Mouse (Mus musculus) hindbrain, postnatal 0 days (tissue): Measurements from ENCODE around the gene Foxp1. TPM values are rescaled to one million over a fixed set of nuclear protein-coding genes. Genes with fewer than 3 reads are reported as not detected.

Experiments used
- ATAC-seq: fragments of 200-750 bp; cut with Nextera tagmentation; 2 replicates; pipeline ENCODE4 v1.8.0; 2017; ENCODE audit warnings: mild to moderate bottlenecking, moderate TSS enrichment, moderate library complexity
- DNase-seq: peaks from one replicate; pipeline ENCODE4 v3.0.0-alpha.2; 2015; ENCODE audit warnings: low spot score
- H3K27ac ChIP-seq: fragments of 300-500 bp; sonication (generic); 2 replicates; pipeline ENCODE4 v1.5.1; 2014; ENCODE audit warnings: mild to moderate bottlenecking
- H3K27me3 ChIP-seq: fragments of 300-500 bp; sonication (generic); 2 replicates; pipeline ENCODE4 v1.6.1; 2014; ENCODE audit warnings: low read length, mixed read lengths; ENCODE audit not compliant: insufficient read depth
- H3K36me3 ChIP-seq: fragments of 300-500 bp; sonication (generic); 2 replicates; pipeline ENCODE4 v1.6.1; 2014; ENCODE audit warnings: low read length, mixed read lengths; ENCODE audit not compliant: insufficient read depth
- H3K4me1 ChIP-seq: fragments of 300-500 bp; sonication (generic); 2 replicates; pipeline ENCODE4 v1.6.1; 2014; ENCODE audit warnings: antibody characterized with exemption, low read length, mixed read lengths; ENCODE audit not compliant: insufficient read depth
- H3K4me2 ChIP-seq: fragments of 300-500 bp; sonication (generic); 2 replicates; pipeline ENCODE4 v1.6.1; 2014; ENCODE audit warnings: low read depth, mild to moderate bottlenecking, low read length, moderate library complexity, mixed read lengths
- H3K4me3 ChIP-seq: fragments of 300-500 bp; sonication (generic); 2 replicates; pipeline ENCODE4 v1.5.1; 2014; ENCODE audit warnings: low read length
- H3K9ac ChIP-seq: fragments of 300-500 bp; sonication (generic); replicated peaks from 2 replicates; pipeline ENCODE4 v1.6.1; 2014; ENCODE audit warnings: mild to moderate bottlenecking, low read length, moderate library complexity, mixed read lengths
- H3K9me3 ChIP-seq: fragments of 300-500 bp; sonication (generic); 2 replicates; pipeline ENCODE4 v1.6.1; 2016; ENCODE audit warnings: low read length, mixed read lengths
- CTCF ChIP-seq: IDR thresholded peaks from 2 replicates; pipeline ENCODE4 v1.5.1; 2016; ENCODE audit warnings: antibody characterized with exemption, control low read depth, low read depth
- WGBS: fragments of 180-500 bp; shearing (Covaris S2); extraction: QIAGEN DNeasy Blood & Tissue Kit; methylation state at CpG from one replicate; pipeline ENCODE4 v1.1.7; 2014; 5-methylcytosine and 5-hydroxymethylcytosine counted together
- polyA plus RNA-seq: library from polyadenylated mRNA; unstranded; fragments of >200 nt; fragmentation: Nextera tagmentation; extraction: Ambion mirVana; gene quantifications from 2 replicates; pipeline ENCODE4 v1.2.1, GENCODE M21; 2015
- total RNA-seq: library from RNA; depleted of rRNA; stranded (reverse); fragments of >200 nt; gene quantifications from 2 replicates; pipeline ENCODE4 v1.2.3, GENCODE M21; 2014

Gene Foxp1
- total and polyA plus RNA-seq, 2 experiments from 2014 or later = 53.6 to 54.8 TPM

DNA sequence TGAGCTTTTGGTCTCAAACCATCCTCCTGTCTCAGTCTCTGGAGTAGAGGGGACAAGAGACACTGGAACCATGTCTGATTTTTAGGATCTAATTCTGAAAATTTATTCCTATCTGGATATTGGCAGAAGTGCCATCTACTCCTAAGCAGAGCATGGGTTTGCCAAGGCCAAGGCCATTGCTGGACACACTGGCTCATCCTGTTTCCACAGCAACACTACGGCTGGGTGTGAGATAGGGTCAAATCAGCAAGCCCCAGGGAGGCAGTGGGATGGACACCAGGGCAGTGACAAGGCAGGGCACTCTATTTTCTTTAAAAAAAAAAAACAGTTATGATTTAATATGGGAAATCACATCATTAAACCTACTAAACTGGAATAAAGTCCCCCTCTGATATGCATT, 405.1 kb downstream of the Foxp1 start:
- Histone ChIP-seq H3K4me1 (no peaks in the 10 kb centered on the region), H3K9me3 (no peaks in the 10 kb centered on the region), H3K36me3 (no peaks in the 10 kb centered on the region), H3K4me2 (no peak overlapping the region), H3K27ac (no peak overlapping the region), H3K27me3 (no peaks in the 10 kb centered on the region), H3K4me3 (no peak overlapping the region), H3K9ac (no peak overlapping the region)
- 84% methylated on average over 1 of the region's 1 CpGs for WGBS
- no peak for DNase-seq
- ATAC-seq = no peak
- no peak for TF ChIP-seq CTCF

DNA sequence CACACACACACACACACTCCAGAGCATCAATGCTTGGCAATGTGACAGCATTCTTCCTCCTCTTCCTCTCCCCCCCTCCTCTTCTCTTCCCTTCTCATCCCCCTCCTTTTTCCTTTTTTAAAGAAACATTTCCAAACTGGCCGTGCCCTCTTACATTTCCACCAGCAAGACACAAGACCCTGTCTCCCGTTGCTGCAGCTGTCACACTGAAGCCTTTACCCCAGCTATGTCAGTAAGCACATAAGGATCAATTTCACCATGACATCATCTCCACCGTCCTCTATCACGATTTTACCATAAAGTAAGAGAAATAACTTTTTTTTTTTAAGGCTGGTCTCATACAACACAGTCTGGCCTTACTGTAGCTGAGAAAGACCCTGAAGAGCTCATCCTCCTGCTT, 410.7 kb downstream of the Foxp1 start:
- Histone ChIP-seq H3K27ac (no peak overlapping the region), H3K4me3 (no peak overlapping the region), H3K27me3 (no peaks in the 10 kb centered on the region), H3K9ac (no peak overlapping the region), H3K4me1 (no peaks in the 10 kb centered on the region), H3K9me3 (no peaks in the 10 kb centered on the region), H3K4me2 (no peak overlapping the region), H3K36me3 (no peaks in the 10 kb centered on the region)
- DNase-seq = no peak
- TF ChIP-seq CTCF = no peak
- WGBS = 77% methylated on average over 4 of the region's 4 CpGs
- ATAC-seq = no peak

GRCm38 (mm10) chr6:99108417-99108816, 414.1 kb downstream of the Foxp1 start:
- WGBS = 70% methylated on average over 4 of the region's 4 CpGs
- no peak for TF ChIP-seq CTCF
- no peak overlapping the region for H3K27ac ChIP-seq
- H3K9ac ChIP-seq = no peak overlapping the region
- no peaks in the 10 kb centered on the region for H3K4me1 ChIP-seq
- ATAC-seq = no peak
- no peak for DNase-seq
- H3K27me3 ChIP-seq = no peaks in the 10 kb centered on the region
- H3K4me3 ChIP-seq = no peak overlapping the region
- no peak overlapping the region for H3K4me2 ChIP-seq
- H3K9me3 ChIP-seq = no peaks in the 10 kb centered on the region
- no peaks in the 10 kb centered on the region for H3K36me3 ChIP-seq

- H3K4me2 ChIP-seq = no peak overlapping the region
- no peak overlapping the region for H3K4me3 ChIP-seq
- H3K27me3 ChIP-seq = no peaks in the 10 kb centered on the region
- H3K4me1 ChIP-seq = no peaks in the 10 kb centered on the region
- WGBS = 93% methylated on average over 6 of the region's 6 CpGs
- no peaks in the 10 kb centered on the region for H3K9me3 ChIP-seq
- no peaks in the 10 kb centered on the region for H3K36me3 ChIP-seq
- TF ChIP-seq CTCF = no peak
- H3K9ac ChIP-seq = no peak overlapping the region
- DNase-seq = no peak
- no peak overlapping the region for H3K27ac ChIP-seq
- no peak for ATAC-seq
Measured at GRCm38 (mm10) chr6:99107674-99108073, 414.8 kb downstream of the Foxp1 start.

DNA sequence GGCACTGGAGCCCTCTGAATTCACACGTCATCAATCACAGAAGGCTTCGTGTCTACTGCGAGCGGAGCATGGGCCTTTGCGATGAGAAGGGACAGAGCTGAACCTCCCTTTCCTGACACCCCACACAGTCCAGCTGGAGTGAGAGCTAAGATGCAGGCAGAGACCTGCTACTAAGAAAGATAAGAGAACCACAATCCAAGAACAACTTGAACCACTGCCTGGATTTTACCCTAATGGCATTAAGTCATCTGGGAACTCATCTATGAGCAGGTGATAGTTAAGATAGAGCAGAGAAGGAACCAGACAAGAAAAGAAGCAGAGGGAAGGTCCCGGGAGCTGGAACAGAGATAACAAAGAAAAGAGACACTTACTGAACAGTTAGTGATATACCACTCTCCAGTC, 415.4 kb downstream of the Foxp1 start:
- Histone ChIP-seq H3K27ac (no peak overlapping the region), H3K4me1 (no peaks in the 10 kb centered on the region), H3K9me3 (no peaks in the 10 kb centered on the region), H3K36me3 (no peaks in the 10 kb centered on the region), H3K4me3 (no peak overlapping the region), H3K27me3 (no peaks in the 10 kb centered on the region), H3K4me2 (no peak overlapping the region), H3K9ac (no peak overlapping the region)
- no peak for TF ChIP-seq CTCF
- no peak for DNase-seq
- 89% methylated on average over 6 of the region's 6 CpGs for WGBS
- ATAC-seq = no peak

DNA sequence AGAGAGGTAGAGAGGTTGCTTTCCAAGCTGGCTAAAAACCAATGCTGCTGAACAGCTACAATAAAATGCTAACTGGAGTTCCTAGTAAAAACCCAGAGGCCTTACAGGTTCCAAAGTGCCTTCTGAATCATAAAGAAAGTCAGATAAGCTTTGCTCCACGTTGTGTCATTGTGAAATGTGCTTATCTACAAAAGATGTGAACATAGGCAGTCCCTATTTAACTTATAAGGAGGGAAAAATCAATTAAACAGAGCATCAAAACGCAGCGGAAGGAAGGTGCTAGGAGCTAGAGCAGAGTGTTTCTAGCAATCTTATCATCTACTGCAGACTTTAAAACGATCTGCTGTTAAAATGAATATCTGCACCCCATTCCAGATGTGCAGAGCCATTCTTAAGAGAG, 416.5 kb downstream of the Foxp1 start:
- no peak for DNase-seq
- no peaks in the 10 kb centered on the region for H3K9me3 ChIP-seq
- no peak overlapping the region for H3K27ac ChIP-seq
- H3K4me3 ChIP-seq = no peak overlapping the region
- H3K4me2 ChIP-seq = no peak overlapping the region
- no peaks in the 10 kb centered on the region for H3K27me3 ChIP-seq
- H3K9ac ChIP-seq = no peak overlapping the region
- WGBS = 85% methylated on average over 4 of the region's 4 CpGs
- H3K36me3 ChIP-seq = no peaks in the 10 kb centered on the region
- TF ChIP-seq CTCF = no peak
- 0 out of 2 replicates have a peak, but pooled peaks cover 2% of the 10 kb centered on the region for H3K4me1 ChIP-seq
- no peak for ATAC-seq

DNA sequence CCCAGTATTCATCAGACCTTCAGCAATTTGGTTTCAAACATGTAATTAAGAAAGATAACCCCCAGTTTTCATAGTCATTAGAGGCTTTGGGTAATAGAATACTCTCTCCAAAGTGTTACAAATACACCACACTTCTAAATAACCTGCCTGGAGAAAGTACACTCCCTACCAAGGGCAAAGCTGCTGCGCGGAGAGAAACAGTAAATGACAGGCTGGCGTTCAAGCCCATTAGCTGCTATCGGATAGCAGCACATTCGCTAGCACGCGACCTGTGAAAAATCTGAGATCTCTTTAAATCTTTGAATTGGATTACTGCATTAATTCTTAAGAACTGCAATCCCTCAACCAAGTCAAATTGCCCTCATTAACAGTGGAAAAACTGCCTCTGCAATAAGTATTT, 418.1 kb downstream of the Foxp1 start:
- no peak overlapping the region for H3K4me2 ChIP-seq
- no peaks in the 10 kb centered on the region for H3K36me3 ChIP-seq
- H3K27me3 ChIP-seq = no peaks in the 10 kb centered on the region
- ATAC-seq = no peak
- no peak overlapping the region for H3K9ac ChIP-seq
- peak; percentile 12 for DNase-seq
- H3K9me3 ChIP-seq = no peaks in the 10 kb centered on the region
- 0 out of 2 replicates have a peak, but pooled peaks cover 2% of the 10 kb centered on the region for H3K4me1 ChIP-seq
- TF ChIP-seq CTCF = no peak
- no peak overlapping the region for H3K4me3 ChIP-seq
- 59% methylated on average over 7 of the region's 7 CpGs for WGBS
- no peak overlapping the region for H3K27ac ChIP-seq
